Comparison of ENCODE assay signal across 24 mouse cellular contexts in genomic region chr5:43433337-43433736, GRCm38 (mm10).
DNase-seq lines count a peak whose midpoint lies in the region; ATAC-seq lines count a peak whose summit lies in the region.
"Had no signal": no experiment of that assay in that cellular context is flagged by ENCODE, and none has a peak within 500 bp of the region (broad histone marks: within the 10 kb centered on the region; RNA-seq: fewer than 3 reads in every experiment).

No protein-coding gene starts in this region.

- H3K4me3 ChIP-seq in embryonic facial prominence, embryonic 14.5 days (ENCODE audit: low read depth, low read length): no peak overlapping the region
- H3K4me3 ChIP-seq in embryonic facial prominence, embryonic 10.5 days: no peak overlapping the region
- H3K4me3 ChIP-seq: forebrain, embryonic 10.5 days; forebrain, embryonic 15.5 days; heart, embryonic 12.5 days; hindbrain, embryonic 13.5 days; limb, embryonic 12.5 days; liver, embryonic 12.5 days; midbrain, embryonic 15.5 days; stomach, embryonic 15.5 days had no signal

- H3K9me3 ChIP-seq in embryonic facial prominence, embryonic 14.5 days (ENCODE audit: control insufficient read depth, low read length): no peaks in the 10 kb centered on the region
- no peaks in the 10 kb centered on the region for H3K9me3 ChIP-seq in embryonic facial prominence, embryonic 10.5 days
- H3K9me3 ChIP-seq: forebrain, embryonic 10.5 days; forebrain, embryonic 15.5 days; heart, embryonic 12.5 days; hindbrain, embryonic 13.5 days; limb, embryonic 12.5 days; liver, embryonic 12.5 days; midbrain, embryonic 15.5 days; stomach, embryonic 15.5 days had no signal

- ATAC-seq in embryonic facial prominence, embryonic 14.5 days (ENCODE audit: low read depth): no peak
- ATAC-seq: activated CD4-positive, CD25-positive, alpha-beta regulatory T cell, adult 4 months; forebrain, embryonic 15.5 days; intestine, postnatal 0 days; liver, embryonic 12.5 days; liver, postnatal 0 days; midbrain, embryonic 15.5 days had no signal

- H3K4me1 ChIP-seq in embryonic facial prominence, embryonic 14.5 days (ENCODE audit: control insufficient read depth, insufficient read depth, low read length): no peaks in the 10 kb centered on the region
- H3K4me1 ChIP-seq in embryonic facial prominence, embryonic 10.5 days: no peaks in the 10 kb centered on the region
- H3K4me1 ChIP-seq: forebrain, embryonic 10.5 days; forebrain, embryonic 15.5 days; heart, embryonic 12.5 days; hindbrain, embryonic 13.5 days; limb, embryonic 12.5 days; liver, embryonic 12.5 days; midbrain, embryonic 15.5 days; stomach, embryonic 15.5 days had no signal

- H3K27me3 ChIP-seq in embryonic facial prominence, embryonic 14.5 days (replicated peaks; ENCODE audit: control insufficient read depth, insufficient read depth, low read length): no peaks in the 10 kb centered on the region
- no peaks in the 10 kb centered on the region for H3K27me3 ChIP-seq in embryonic facial prominence, embryonic 10.5 days (replicated peaks; ENCODE audit: low read depth, poor library complexity, severe bottlenecking)
- H3K27me3 ChIP-seq: forebrain, embryonic 15.5 days; heart, embryonic 12.5 days; hindbrain, embryonic 13.5 days; limb, embryonic 12.5 days; liver, embryonic 12.5 days; midbrain, embryonic 15.5 days; stomach, embryonic 15.5 days had no signal

- H3K27ac ChIP-seq in embryonic facial prominence, embryonic 14.5 days (replicated peaks; ENCODE audit: low read depth, low read length): no peak overlapping the region
- no peak overlapping the region for H3K27ac ChIP-seq in embryonic facial prominence, embryonic 10.5 days (replicated peaks)
- H3K27ac ChIP-seq: forebrain, embryonic 10.5 days; forebrain, embryonic 15.5 days; hindbrain, embryonic 13.5 days; limb, embryonic 12.5 days; liver, embryonic 12.5 days; midbrain, embryonic 15.5 days; stomach, embryonic 15.5 days had no signal

- no peaks in the 10 kb centered on the region for H3K36me3 ChIP-seq in embryonic facial prominence, embryonic 14.5 days (ENCODE audit: control insufficient read depth, insufficient read depth, low read length)
- no peaks in the 10 kb centered on the region for H3K36me3 ChIP-seq in embryonic facial prominence, embryonic 10.5 days (replicated peaks)
- H3K36me3 ChIP-seq: forebrain, embryonic 10.5 days; forebrain, embryonic 15.5 days; heart, embryonic 12.5 days; hindbrain, embryonic 13.5 days; limb, embryonic 12.5 days; liver, embryonic 12.5 days; midbrain, embryonic 15.5 days; stomach, embryonic 15.5 days had no signal

- WGBS in embryonic facial prominence, embryonic 14.5 days: 60% methylated on average over 2 of the region's 2 CpGs
- 93% methylated on average over 2 of the region's 2 CpGs for WGBS in embryonic facial prominence, embryonic 10.5 days

- no peak overlapping the region for H3K9ac ChIP-seq in embryonic facial prominence, embryonic 14.5 days (ENCODE audit: low read depth, low read length)
- H3K9ac ChIP-seq: forebrain, embryonic 15.5 days; heart, embryonic 12.5 days; hindbrain, embryonic 13.5 days; limb, embryonic 12.5 days; liver, embryonic 12.5 days; liver, postnatal 0 days; midbrain, embryonic 15.5 days; stomach, embryonic 15.5 days had no signal

- peak; percentile 46 for DNase-seq in embryonic facial prominence, embryonic 14.5 days (ENCODE audit: low spot score)
- DNase-seq in embryonic facial prominence, embryonic 10.5 days (ENCODE audit: low spot score): no peak
- peak; percentile 30 for DNase-seq in lung, postnatal 10 days
- DNase-seq in lung, postnatal 4 days: no peak
- peak; percentile 18 for DNase-seq in lung, postnatal 36 days
- DNase-seq in kidney, postnatal 10 days: no peak
- DNase-seq in right cerebral cortex, postnatal 4 days: no peak
- DNase-seq: adrenal gland, adult 8-10 months; cerebellum, adult 8-10 months; cerebellum, postnatal 25 days; gastrocnemius, postnatal 25 days; heart, postnatal 4 days; kidney, postnatal 25 days; liver, postnatal 0 days had no signal

- no peak overlapping the region for H3K4me2 ChIP-seq in embryonic facial prominence, embryonic 14.5 days (ENCODE audit: low read depth, low read length)
- H3K4me2 ChIP-seq: forebrain, embryonic 15.5 days; heart, embryonic 12.5 days; hindbrain, embryonic 13.5 days; limb, embryonic 12.5 days; liver, embryonic 12.5 days; midbrain, embryonic 15.5 days; stomach, embryonic 15.5 days had no signal

Comparison
In these comparisons a context has a peak if more than half of its experiments do, and no peak if none do; other contexts are left out.
1. DNase-seq: peak in embryonic facial prominence, embryonic 14.5 days (single experiment), lung, postnatal 10 days (single experiment) and lung, postnatal 36 days (single experiment); none in embryonic facial prominence, embryonic 10.5 days (single experiment), lung, postnatal 4 days (0 of 2), kidney, postnatal 10 days (single experiment) and right cerebral cortex, postnatal 4 days (single experiment).